Mouse (Mus musculus) spleen, postnatal 4 days (tissue): ENCODE measurements around the gene Vps4a.

ENCODE experiments used
- DNase-seq, 2 experiments: peaks; one replicate each; pipeline ENCODE4 v3.0.0; 2022; ENCODE audit warnings: low spot score in 2 of 2

Vps4a gene

DNA sequence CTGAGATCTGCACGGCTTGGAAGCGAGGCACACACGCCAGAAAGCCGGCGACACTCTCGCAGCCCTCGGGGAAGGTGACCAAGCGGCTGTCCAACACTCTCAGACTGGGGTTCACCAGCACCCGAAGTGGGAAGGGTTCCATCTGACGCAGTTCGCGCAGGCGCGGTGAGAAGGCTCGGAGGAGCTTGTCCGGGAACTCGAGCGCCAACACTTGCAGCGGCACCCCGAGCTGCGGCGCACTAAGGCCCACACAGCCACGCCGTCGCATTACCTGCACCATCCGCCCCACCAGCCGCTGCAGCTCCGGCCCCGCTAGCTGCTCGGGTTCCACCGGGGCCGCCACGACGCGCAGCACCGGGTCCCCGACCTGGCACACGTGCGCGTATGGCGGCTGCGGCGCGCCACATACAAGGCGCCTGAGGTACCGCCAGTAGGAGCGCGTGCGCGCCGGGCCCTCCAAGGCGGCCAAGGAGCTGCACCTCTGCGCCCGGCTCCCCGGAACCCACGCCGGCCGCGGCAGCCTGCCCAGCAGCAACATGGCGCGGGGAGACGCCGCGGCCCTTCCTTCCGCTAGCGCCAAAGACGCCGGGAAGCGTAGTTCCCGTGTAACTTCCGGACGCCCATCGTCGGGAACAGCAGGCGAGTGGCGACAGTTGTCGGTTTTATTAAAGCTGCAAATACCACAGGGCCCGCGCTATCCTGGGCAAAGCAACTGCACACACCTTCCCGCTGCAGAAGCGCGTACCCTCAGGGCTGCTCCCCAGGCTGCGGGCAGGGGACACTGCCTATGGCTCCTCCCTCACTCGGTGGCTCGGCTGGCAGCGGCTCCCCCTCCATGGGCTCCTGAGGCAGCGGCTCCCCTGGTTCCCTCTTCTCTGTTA is 17.3 kb downstream of the Vps4a start, which contains the start of gene Pdf:
TSS of gene Pdf (minus strand) at position 554 of the 881 bp plus-strand sequence.
- DNase-seq = peak; percentile 72 to 88

DNA sequence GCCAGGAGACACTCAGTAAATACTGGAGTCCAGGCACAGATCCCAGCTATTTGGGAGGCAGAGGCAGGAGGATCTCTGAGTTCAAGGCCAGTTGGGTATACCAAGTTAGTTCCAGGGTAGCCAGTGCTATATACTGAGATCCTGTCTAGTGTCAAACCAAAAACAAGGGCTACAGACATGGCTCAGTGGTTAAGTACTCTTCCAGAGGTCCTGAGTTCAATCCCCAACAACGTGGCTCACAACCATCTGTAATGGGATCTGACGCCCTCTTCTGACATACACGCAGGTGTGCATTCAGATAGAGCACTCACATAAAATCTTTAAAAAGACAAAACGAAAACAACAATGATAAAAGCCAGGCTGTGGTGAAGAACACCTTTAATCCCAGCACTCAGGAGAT is 18.5 kb downstream of the Vps4a start:
- no peak for DNase-seq

DNA sequence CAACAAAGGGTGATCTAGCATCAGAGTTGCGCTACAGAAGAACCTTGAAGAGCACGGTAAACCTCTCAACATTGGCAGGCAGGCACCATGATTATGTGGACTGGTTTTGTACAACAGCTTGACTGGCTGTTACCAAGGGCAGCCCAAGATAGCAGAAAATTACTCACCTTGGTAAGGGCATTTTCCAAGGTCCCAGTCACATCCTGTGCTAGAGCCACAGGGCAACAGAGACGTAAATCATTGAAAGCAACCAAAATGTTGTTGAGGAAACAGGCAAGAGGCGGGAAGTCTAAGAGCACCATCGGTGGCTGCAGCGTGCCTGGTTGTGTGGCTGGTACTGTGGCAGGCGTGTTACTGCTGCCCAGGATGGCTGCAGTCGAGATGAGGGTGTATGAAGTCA is 21.0 kb downstream of the Vps4a start:
- DNase-seq = no peak

DNA sequence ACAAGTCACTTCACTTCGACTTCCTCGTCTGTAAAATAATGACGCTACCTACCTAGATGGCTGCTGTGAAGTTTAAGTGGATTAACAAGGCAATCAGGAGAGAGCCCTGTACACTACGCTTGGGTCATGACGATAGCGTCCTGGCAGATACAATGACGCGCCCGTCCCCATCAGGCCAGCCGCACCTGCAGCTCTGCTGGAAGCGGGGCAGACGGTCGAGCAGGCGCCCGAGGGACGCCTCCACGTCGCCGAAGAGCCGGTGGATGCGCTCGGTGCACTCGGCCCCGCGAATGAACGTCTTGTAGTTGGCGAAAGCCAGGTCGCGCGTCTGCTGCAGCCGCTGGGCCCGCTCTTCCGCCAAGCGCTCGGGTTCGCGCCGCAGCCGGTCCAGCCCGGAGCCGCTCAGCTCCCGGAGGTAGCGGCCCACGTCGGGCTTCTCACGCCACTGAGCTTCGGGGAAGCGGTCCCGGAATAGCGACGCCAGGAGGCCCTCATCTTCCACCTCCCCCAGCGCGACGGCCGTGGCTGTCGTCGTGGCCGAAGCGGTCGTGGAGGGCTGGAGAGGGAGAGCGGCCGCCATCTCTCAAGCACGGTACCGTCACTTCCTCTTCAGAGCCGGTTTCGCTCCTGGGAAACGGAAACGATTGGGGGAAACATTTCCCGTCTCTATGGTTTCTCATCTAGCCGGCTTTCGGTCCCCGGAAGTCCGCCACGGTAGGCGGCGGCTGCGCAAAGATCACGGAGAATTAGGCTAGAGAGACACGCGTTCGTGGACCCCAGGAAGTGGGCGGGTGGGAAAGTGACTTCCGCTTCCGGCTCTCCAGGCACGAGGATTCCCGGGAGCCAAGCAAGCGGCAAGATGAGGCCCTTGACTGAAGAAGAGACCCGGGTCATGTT is 25.3 kb downstream of the Vps4a start, which contains the start of the genes Cog8 and Nip7:
TSS of gene Cog8 (minus strand) at position 614 of the 897 bp plus-strand sequence.
TSS of gene Nip7 (plus strand) at position 802 of the 897 bp plus-strand sequence.
- peak; percentile 92 to 94 for DNase-seq

DNA sequence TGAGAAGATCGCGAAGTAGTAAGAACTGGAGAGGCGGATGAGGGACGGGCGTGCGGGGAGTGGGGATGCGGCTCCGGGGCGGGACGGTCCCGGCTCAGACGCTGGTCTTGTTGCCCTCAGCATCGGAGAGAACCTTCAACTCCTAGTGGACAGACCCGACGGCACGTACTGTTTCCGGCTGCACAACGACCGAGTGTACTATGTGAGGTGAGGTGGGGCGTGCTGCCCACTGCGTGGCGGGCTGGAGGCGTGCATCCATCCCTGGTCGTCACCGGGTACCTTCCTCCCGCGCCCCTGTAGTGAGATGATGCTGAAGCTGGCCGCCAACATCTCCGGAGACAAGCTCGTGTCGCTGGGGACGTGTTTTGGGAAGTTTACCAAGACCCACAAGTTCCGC is 25.9 kb downstream of the Vps4a start:
- DNase-seq = no peak

DNA sequence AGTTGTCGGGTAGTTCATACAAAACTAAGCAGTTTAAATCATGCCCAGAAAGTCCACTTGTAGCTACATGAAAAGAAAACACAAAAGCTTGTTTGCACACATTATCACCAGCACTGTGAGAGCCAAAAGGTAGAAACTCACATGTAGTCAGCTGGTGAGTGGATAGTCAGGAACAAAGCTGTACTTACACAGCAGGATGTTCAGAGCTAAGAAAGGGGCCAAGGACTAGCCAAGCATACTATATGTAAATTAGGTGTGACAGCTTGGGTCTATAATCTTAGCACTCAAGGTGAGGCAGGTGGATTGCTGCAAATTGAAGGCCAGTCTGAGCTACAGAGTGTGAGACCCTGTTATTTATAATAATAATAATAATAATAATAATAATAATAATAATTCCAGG is 31.6 kb downstream of the Vps4a start:
- no peak for DNase-seq

DNA sequence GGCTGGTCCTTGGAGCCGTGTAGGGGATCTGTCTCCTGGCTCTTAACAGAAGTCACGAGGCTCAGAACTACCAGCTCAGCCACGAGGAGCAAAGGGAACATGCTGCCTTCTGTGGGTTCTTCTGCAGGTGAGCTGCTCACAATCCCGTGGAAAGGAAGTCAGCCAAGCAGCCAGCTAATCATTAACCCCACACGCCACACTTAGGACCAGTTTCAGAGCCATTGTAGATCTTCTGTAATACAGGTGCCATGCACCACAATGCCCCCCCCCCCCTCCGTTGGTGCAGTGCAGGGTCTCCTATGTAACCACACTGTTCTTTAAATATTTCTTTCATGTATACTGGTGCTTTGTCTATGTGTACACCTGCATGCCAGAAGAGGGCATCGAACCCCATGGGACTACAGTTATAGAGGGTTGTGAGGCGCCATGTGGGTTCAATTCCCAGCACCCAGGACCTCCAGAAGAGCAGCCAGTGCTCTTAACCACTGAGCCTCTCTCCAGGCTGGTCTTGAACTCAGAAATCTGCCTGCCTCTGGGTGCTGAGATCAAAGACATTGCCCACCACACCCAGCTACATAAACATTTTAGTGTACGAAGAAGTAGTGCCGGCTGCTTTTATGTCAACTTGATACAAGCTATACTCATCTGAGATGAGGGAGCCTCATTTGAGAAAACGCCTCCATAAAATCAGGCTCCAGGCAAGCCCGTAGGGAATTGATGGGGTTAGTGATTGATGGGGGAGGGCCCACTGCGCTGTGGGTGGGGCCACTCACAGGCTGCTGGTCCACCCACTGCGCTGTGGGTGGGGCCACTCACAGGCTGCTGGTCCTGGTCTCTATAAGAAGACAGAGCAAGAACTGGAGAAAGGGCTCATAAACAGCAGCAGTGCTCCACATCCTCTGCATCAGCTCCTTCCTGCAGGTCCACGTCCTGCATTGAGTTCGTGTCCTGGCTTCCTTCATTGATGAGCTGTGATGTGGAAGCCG is 34.8 kb downstream of the Vps4a start, which contains the start of gene Tmed6:
TSS of gene Tmed6 (minus strand) at position 134 of the 986 bp plus-strand sequence.
- DNase-seq = peak; percentile 49 to 69

DNA sequence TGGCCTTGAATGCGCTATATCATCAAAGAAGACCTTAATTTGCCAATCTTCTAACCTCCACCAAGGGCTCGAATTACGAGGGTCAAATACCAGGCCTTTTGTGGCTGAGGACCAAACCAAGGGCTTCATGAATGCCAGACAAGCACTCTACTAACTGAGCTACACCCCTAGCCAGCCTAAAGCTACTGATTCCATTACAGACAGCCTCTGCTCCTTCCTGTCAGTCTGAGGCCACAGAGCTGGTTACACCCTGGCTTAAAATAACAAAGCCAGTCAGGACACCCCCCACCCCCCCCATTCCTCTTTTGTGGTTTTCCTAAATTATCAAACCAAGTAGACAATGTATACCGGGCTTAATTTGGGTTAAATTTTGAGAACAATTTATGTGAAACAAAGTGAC is 42.7 kb downstream of the Vps4a start:
- no peak for DNase-seq

DNA sequence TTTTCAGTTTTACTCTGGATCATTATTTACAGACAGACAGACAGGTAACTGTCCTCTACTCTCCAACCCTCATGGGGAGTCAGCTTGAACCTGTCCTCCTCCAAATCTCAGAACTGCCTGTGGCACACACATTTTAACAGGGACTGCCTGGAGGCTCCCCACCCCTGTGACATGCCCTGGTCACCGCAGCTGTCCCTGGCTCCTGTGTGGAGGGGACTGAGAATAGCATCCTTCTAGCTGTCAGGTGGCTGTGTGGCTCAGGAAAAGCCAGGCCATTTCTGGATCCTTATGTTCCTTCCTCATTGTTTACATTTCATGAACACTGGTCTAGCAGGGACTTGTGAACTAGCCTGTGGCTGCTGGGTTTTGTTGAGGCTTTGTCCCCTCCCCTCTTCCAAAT is 43.1 kb downstream of the Vps4a start:
- DNase-seq = no peak

DNA sequence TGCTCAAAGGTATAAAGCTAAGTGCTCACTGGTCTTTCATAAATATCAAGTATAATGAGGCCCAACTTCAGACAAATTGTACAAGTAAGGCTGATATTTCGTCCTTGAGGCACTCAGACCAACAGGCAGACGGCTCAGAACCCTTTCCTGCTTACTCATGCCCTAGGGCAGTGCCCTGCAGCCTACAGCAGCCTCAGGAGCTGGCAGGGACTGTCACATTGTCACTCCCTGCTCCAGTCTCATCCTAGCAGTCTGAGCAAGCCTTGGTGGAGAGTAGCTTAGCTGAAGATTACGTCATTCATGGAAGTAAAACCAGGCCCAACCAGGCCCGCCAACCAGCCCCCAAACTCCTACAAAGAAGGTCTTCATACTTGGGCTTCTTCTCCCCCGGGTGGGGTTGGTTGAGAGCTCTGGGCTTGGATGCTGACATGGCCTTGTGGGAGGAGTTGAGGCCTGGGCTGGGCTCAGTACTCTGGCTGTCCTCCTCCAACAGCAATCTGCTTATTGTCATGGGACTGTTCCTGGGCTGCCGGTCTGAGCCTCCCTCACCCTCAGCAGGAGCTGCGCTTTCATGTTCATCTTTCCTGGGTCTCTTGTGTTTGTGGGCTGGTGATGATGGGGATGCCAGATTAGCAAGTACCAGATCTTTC is 45.3 kb downstream of the Vps4a start:
- DNase-seq = no peak

DNA sequence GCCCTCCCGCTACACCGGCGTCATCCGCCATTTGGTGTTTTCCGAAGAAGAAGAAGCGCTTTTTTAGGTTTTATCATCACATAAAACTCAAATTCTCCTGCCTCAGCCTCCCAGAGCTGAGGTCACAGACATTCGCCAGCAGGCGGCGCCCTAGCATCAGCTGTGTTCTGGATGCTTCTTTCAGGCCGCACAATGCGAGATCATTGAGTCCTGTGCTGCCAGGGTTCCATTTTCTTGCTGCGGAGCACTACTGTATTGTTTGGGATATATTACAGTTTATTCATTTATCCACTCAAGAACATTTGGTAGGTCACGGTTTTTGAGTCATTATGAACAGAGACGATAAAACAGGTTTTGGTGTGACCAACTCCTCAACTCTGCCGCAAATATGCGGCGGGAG is 54.3 kb downstream of the Vps4a start:
- DNase-seq = peak in 1 of 2 experiments; percentile 24

DNA sequence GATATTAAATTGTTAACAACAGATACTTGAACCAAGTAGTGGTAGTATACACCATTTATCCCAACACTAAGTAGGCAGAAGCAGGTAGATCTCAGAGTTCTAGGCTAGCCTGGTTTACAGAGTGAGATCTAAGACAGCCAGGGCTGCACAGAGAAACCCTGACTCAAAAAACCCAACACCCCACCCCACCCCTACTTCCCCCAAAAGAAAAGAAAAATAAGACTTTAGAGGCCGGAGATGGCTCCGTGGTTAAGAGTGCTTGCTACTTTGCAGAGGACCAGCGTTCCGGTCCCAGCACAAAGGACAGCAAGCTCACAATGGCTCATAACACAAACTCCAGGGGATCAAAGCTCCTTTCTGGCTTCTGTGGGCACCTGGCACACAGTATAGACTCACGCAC is 55.0 kb downstream of the Vps4a start:
- no peak for DNase-seq

DNA sequence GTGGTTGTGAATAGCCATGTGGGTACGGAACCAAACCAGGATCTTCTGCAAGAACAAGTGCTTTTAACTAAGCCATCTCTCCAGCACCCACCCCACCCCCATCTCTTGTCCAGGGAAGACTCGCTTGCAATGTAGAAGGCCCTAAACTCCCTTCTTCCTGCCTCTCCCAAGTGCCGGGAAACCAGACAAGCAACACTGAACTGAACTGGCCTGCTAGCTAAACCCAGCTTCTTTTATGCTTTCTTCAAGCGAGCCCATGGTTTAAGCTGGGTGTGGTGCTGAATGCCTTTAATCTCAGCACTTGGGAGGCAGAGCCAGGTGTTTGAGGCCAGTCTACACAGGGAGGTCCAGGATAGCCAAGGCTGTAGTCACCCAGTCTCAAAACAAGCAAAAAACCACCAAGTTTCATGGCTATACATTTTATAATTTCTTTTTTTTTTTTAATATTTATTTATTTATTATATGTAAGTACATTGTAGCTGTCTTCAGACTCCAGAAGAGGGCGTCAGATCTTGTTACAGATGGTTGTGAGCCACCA is 57.6 kb downstream of the Vps4a start:
- DNase-seq = no peak

DNA sequence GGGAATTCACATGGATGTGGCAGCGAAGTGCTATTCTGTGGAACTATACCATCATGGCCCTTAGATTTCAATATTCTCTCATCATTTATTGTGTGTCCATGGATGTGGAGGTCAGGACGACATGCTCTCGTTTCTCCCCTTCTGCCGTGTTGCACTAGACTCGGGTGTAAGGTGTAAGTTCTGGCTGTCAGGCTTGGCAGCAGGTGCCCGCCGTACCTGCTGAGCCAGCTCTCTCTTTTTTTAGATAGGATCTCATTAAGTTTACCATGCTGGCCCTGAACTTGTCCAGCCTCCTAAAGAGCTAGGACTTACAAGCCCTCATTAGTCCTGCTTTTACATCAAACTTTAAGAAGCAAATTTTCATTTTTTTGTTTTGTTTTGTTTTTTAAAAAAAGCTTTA is 59.5 kb downstream of the Vps4a start:
- no peak for DNase-seq
